Mouse (Mus musculus) cerebellum, postnatal 10 days (tissue): Measurements from ENCODE around the gene Arhgef11.
A peak's percentile ranks its signal among the peaks of the same experiment; 100 is the strongest.

Experiments
- DNase-seq, 2 experiments: peaks; one replicate each; pipeline ENCODE4 v3.0.0; 2021; ENCODE audit warnings: mixed read lengths in 2 of 2

Gene Arhgef11

DNA sequence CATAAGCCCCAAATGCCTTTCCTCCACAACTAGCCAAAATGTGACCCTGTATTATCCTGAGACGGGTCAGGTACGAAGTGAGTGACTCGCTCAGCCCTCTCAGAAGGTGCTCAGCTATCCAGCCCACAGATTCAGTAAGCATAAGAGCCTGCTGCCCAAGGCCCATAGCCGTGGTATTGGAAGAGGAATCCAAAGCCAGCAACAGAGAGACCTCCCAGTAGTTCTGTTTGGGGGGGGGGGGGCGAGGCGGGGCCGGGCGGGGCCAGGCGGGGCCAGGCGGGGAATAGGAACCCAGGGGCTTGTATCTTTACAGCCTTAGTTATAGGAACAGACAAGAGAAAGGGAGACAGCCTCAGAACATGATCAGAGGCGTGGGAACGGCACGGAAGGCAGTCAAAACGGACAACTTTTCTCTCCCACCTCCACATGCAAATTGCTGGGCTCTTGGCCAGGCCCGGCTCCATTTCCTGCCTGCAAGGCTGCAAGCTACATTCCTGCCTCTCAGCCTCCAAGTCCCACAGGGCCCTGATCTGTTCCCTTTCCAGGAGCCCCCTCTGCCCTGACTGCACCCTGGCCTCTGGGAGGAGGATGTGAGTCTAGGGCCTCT lies 146.4 kb downstream of the Arhgef11 start:
- DNase-seq = peak; percentile 55 to 68

DNA sequence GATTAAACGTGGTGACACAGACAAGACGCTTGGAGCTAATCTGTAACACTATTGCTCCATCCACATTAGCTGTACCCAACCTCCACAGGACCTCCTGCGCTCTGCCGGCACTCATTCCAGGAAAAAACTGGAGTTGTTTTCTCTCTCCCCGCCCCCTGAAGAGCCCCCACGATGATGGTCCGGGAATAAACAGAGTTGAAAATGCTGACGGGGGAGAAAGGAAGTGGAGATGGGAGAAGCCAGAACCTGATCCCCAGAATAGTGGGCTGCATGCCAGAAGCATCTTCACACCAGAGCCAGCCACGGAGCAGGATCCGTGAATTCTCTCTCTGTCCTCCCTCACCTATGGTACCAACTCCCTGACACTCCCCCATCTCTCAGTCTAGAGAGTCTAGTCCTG lies 147.1 kb downstream of the Arhgef11 start:
- DNase-seq = peak; percentile 43 to 45

- DNase-seq = no peak
These were observed 147.7 kb downstream of the Arhgef11 start for GRCm38 (mm10) chr3:87765091-87765490.

DNA sequence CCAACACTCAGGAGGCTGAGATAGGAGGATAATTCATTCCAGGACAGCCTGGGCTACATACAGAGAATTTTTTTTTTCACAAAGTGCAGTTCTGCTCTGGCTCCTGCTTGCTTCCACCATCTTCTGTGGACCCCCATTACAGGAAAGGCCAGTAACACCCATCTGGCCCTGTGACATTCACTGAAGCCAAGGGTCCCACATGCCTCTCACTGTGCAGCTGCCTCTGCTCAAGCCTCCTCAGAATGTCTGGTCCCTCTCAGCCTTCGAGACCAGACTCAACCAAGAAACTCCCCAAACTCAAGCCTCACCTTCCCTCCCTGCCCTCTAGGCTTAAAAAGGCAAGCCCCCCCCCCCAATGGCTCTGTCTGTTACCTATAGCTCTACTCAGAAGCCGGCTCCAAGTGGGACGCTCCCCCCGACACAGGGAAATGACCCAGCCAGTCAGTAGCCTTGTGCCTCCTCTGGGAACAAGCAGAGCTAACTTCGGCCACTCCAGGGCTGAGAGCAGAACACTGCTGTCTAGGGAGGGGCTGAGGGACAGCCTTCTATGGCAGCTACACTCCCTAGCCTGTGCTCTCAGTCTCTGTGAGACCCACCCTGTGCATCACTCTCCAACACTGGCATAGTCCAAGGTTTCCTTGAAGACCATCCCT lies 148.4 kb downstream of the Arhgef11 start:
- DNase-seq = no peak

DNA sequence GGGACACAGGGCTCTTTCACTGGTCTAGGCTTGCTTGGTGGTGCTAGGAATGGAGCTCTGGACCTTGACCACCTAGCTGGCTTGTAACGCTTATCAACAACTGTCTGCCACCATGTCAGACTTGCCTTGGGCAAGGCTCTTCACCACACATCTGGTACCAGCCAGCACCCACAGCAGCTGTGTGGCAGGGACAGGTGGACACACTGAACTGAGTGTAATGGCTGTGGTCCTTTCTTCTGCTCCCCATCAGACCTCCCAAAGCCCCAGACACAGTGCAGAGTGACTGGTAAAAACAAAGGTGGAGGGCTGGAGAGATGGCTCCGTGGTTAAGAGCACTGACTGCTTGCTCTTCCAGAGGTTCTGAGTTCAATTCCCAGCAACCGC lies 148.9 kb downstream of the Arhgef11 start:
- DNase-seq = no peak

GRCm38 (mm10) chr3:87767764-87768163 lies 150.4 kb downstream of the Arhgef11 start:
- no peak for DNase-seq

DNA sequence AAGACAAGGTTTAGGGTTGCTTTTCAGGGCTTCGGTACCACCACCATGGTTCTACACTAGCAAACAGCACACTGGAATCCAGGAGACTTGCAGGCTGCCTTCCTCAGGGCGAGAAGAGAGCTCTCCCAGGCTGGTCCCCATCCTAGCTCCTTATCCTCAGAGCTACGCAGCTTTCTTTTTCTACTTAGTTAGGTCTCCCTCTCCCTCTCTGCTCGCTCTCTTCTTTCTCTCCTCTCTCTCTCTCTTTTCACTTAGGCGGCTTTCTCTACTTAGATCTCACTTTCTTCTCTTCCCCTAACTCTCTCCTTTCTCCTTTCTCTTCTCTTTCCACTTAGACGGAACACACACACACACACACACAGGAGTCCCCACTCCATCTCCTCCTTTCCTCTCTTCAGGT lies 151.1 kb downstream of the Arhgef11 start:
- DNase-seq = no peak

DNA sequence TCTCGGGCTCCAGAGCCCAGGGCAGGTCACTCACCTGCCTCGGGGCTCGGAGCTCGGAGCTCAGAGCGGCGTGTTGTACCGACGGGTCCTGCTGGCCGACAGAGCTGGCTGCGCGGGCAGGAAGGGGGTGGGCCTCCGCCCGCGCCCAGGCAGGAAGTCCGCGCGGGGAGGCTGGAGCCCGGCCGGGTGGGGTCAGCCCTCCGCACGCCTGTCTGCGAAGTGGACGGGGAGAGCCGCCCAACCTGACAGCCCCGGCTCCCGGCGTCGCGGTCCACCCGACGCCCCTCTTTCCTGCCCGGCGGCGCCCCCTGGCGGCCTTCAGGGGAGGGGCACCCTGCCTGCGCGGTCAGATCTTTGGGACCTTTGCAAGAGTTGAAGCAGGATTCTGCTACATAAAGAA lies 151.5 kb downstream of the Arhgef11 start:
- DNase-seq = peak; percentile 73 to 79

- DNase-seq = no peak
These were observed 152.1 kb downstream of the Arhgef11 start for GRCm38 (mm10) chr3:87769506-87769905.

GRCm38 (mm10) chr3:87770280-87770679 lies 152.9 kb downstream of the Arhgef11 start:
- DNase-seq = peak; percentile 73 to 86

- no peak for DNase-seq
These were observed 153.7 kb downstream of the Arhgef11 start for GRCm38 (mm10) chr3:87771088-87771487.

DNA sequence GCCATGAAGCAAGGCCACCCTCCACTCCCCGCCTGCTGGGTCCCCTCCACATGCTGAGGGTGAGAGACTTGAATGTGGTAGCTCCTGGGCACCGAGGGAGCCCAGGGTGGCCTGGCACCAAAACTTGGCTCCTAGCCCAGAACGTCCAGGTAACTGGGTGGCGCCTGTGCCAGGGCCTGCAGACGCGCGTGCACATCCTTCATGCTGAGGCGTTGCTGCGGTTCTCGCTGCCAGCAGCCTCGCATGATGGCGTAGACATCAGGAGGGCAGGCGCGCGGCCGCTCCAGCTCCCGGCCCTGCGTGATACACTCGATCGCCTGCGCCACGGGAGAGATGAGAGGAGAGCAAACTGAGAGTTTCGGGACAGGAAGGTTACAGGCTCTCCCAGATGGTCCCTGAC lies 160.9 kb downstream of the Arhgef11 start:
- DNase-seq = peak; percentile 52 to 53

- DNase-seq = no peak
These were observed 161.7 kb downstream of the Arhgef11 start for GRCm38 (mm10) chr3:87779086-87779485.

- DNase-seq = no peak
These were observed 166.1 kb downstream of the Arhgef11 start for GRCm38 (mm10) chr3:87783282-87784023.

DNA sequence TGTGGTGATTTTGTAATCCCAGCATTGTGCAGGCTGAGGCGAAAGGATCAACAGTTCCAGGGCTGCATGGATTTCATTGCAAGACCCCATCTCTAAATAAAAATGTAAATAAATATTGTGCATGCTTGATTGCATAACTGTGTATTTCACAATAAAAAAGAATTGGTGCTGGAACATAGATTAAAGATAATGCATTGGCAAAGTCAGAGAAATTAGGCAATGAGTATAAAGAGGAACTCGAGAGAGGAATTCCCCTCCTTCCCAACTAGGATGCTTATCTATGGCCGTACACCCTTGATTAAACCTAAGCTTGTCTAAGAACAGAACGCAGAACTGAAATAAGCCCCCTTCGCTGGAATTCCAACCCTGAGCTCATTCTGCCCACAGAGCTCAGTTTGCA lies 167.8 kb downstream of the Arhgef11 start:
- DNase-seq = no peak

DNA sequence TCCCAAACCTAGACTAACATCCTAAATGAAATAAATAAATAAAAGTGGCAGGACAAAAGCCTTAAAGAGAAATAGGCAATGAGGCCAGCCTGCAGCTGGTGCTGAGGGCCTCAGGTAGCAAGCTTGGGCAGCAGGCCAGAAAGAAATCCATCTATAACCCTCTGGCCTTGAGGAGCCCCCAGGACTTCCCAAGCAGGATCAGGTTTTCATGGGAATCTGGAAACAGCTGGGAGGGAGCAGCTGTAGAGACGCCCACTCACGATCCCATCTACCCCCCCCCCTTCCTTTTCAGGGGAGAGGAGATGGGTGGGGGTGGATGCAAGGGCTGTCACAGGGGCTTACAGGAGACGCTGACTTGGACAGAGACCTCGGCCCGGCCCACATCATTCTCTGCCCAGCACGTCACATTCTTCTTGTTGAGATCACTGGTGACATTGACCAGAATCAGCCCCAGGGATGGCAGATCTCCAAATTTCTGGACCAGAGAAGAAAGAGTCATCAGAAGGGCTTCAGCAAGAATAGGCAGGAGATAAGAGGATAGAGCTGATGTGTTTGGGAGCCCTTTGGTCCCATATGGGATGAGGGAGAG lies 168.4 kb downstream of the Arhgef11 start:
- DNase-seq = peak; percentile 30 to 41
